In the genomic region with DNA sequence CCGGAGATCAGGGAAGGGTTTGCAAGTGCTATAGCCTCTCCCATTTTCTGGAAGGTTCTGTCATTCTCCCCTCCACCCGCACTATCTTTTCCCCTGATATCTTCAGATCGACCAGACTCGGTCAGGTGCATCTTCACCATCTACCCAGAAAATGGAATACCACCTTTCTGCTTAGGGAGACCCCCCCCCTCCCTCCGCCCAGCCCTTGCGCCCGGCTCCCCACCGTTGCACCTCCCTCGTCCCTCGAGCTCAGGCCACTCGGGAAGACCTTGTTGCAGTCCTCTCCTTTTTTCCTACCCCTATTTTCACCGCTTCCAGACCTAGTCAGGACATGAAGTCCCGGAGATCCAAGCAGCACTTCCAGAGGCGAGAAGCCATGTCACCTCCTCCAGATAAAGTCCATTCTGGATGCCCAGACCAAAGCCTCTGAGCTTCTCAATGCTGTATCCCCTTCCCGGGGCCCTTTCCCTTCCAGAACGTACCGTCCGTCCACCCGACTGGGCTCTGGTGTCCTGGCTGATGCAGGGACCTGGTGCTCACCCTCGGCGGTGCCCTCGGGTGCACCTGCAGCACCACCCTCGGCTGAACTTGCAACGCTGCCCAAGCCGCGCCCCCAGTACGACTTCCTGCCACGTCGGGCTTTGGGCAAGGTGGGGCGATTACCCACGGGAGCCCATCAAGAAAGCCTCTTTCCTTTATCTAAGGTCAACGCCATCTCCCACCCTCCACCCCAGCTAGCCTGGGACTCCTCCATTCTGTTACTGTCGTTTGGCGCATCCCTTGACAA, we compare ENCODE assay signal across 8 mouse cellular contexts. TPM values are rescaled to one million over a fixed set of nuclear protein-coding genes. Genes with fewer than 3 reads are reported as not detected.
DNase-seq lines count a peak whose midpoint lies in the region; ATAC-seq lines count a peak whose summit lies in the region.

A gene (minus strand): TSS at position 618 of the 787 bp plus-strand sequence.

- peak within 1 kb of the TSS; percentile 0; the same call in 1 of the 2 replicates for H3K27ac ChIP-seq in heart, embryonic 11.5 days (ENCODE audit: low read depth, low read length)
- peak within 1 kb of the TSS; percentile 37; the same call in 1 of the 2 replicates for H3K27ac ChIP-seq in liver, embryonic 13.5 days

- H3K9ac ChIP-seq in heart, embryonic 11.5 days (ENCODE audit: low read depth, low read length): peak within 1 kb of the TSS; percentile 70
- H3K9ac ChIP-seq in liver, embryonic 13.5 days: peak within 1 kb of the TSS; percentile 83

- H3K4me3 ChIP-seq in heart, embryonic 11.5 days (ENCODE audit: low read depth, low read length): peak within 1 kb of the TSS; percentile 69
- peak within 1 kb of the TSS; percentile 81 for H3K4me3 ChIP-seq in liver, embryonic 13.5 days (replicated peaks)

- no peaks in the 10 kb centered on the region for H3K36me3 ChIP-seq in heart, embryonic 11.5 days (ENCODE audit: control insufficient read depth, insufficient read depth, low read length)
- H3K36me3 ChIP-seq in liver, embryonic 13.5 days: peaks cover 2% of the 10 kb centered on the region

- DNase-seq in left cerebral cortex, adult 18-20 months (ENCODE audit: low spot score in 2 of 2): no peak
- DNase-seq in left cerebral cortex, adult 11 months (ENCODE audit: low spot score): no peak
- peak; percentile 63 for DNase-seq in cerebellum, adult 9-11 months
- peak; percentile 56 for DNase-seq in kidney, adult 9 months
- DNase-seq in liver, embryonic 13.5 days: no peak
- peak; percentile 66 for DNase-seq in naive thymus-derived CD4-positive, alpha-beta T cell, adult 2 months (ENCODE audit: low read depth)
- peak; percentile 80 for DNase-seq in thymus, postnatal 4 days

- peak within 1 kb of the TSS; percentile 96 for H3K4me2 ChIP-seq in heart, embryonic 11.5 days
- peak within 1 kb of the TSS; percentile 97 for H3K4me2 ChIP-seq in liver, embryonic 13.5 days

- peaks cover 15% of the 10 kb centered on the region for H3K27me3 ChIP-seq in heart, embryonic 11.5 days (ENCODE audit: control insufficient read depth, insufficient read depth, low read length)
- peaks cover 12% of the 10 kb centered on the region for H3K27me3 ChIP-seq in liver, embryonic 13.5 days

- 2% methylated on average over 34 of the region's 34 CpGs for WGBS in heart, embryonic 11.5 days (ENCODE audit: insufficient replicate concordance)
- 4% methylated on average over 34 of the region's 34 CpGs for WGBS in liver, embryonic 13.5 days (ENCODE audit: insufficient replicate concordance)

- peaks cover 30% of the 10 kb centered on the region for H3K4me1 ChIP-seq in heart, embryonic 11.5 days (ENCODE audit: control insufficient read depth, insufficient read depth, low read length)
- peaks cover 48% of the 10 kb centered on the region for H3K4me1 ChIP-seq in liver, embryonic 13.5 days (replicated peaks)

- 0 out of 2 replicates have a peak, but pooled peaks have one; percentile 4 for ATAC-seq in heart, embryonic 11.5 days (replicated peaks; ENCODE audit: insufficient number of reproducible peaks, low FRiP score, low TSS enrichment)
- ATAC-seq in liver, embryonic 13.5 days (ENCODE audit: low read depth): no peak

- no peaks in the 10 kb centered on the region for H3K9me3 ChIP-seq in heart, embryonic 11.5 days (replicated peaks; ENCODE audit: control insufficient read depth, low read length)
- H3K9me3 ChIP-seq in liver, embryonic 13.5 days (replicated peaks): no peaks in the 10 kb centered on the region

RNA-seq across cellular contexts. Expression of the gene that starts here (rescaled TPM):
- total RNA-seq in left cerebral cortex, adult 18-20 months (2021): 10 to 100 TPM; 15.9 to 18.0 TPM
- polyA plus RNA-seq in heart, embryonic 11.5 days (2014; fragmentation: Nextera tagmentation; extraction: Ambion mirVana): 8.6 and 12.0 TPM in 2 replicates
- 9.5 and 12.3 TPM in 2 replicates for polyA plus RNA-seq in liver, embryonic 13.5 days (2015; fragmentation: Nextera tagmentation; extraction: Ambion mirVana)

Comparison
In these comparisons a context has a peak if more than half of its experiments do, and no peak if none do; other contexts are left out.
1. DNase-seq: peak in cerebellum, adult 9-11 months (single experiment), kidney, adult 9 months (single experiment), naive thymus-derived CD4-positive, alpha-beta T cell, adult 2 months (single experiment) and thymus, postnatal 4 days (single experiment); none in left cerebral cortex, adult 18-20 months (0 of 2), left cerebral cortex, adult 11 months (single experiment) and liver, embryonic 13.5 days (single experiment).